Mouse (Mus musculus) mouse trophoblast stem cell (cell line): ENCODE data around the gene Msto1.
"Not testable (repeated sequence)": the region's sequence is repeated elsewhere in the genome, so short reads cannot be mapped to it uniquely, and the experiment has no call there.

Experiments used
- in situ Hi-C, 2 experiments: fragments of 300-500 bp; cut with MseI, MboI; formaldehyde crosslinking; loops; 2 replicates in 1 of 2; 3 replicates in 1 of 2; pipeline ENCODE4 v1.15.1; 2025

Gene Msto1

GRCm38 (mm10) chr3:88905209-88905608 is 8.6 kb downstream of the Msto1 start:
- in situ Hi-C loops, result no loop called here

GRCm38 (mm10) chr3:88904803-88905202 is 9.0 kb downstream of the Msto1 start:
- in situ Hi-C loops, result no loop called here

GRCm38 (mm10) chr3:88893011-88893410 is 20.8 kb downstream of the Msto1 start:
- in situ Hi-C loops, result not testable (repeated sequence)

- in situ Hi-C loops, result not testable (repeated sequence)
Observed at GRCm38 (mm10) chr3:88882536-88882935, 31.3 kb downstream of the Msto1 start.

- in situ Hi-C loops, result not testable (repeated sequence)
Observed at GRCm38 (mm10) chr3:88868449-88868848, 45.4 kb downstream of the Msto1 start.

GRCm38 (mm10) chr3:88867177-88867576 is 46.6 kb downstream of the Msto1 start:
- in situ Hi-C loops, result not testable (repeated sequence)

GRCm38 (mm10) chr3:88866735-88867134 is 47.1 kb downstream of the Msto1 start:
- in situ Hi-C loops, result not testable (repeated sequence)

GRCm38 (mm10) chr3:88862129-88862528 is 51.7 kb downstream of the Msto1 start:
- in situ Hi-C loops, result no loop called here

- in situ Hi-C loops, result loop anchor here in 1 of 2 experiments (10.0 kb wide), 1 partner anchor 59 kb away; the partner anchor contains the start of gene Msto1
Observed at GRCm38 (mm10) chr3:88855837-88856236, 58.0 kb downstream of the Msto1 start.
